Mouse (Mus musculus) lung, embryonic 14.5 days (tissue): ENCODE data around the gene Llgl1. TPM values are rescaled to one million over a fixed set of nuclear protein-coding genes. Genes with fewer than 3 reads are reported as not detected.

ENCODE experiments used
- ATAC-seq: fragments of 200-750 bp; cut with Nextera tagmentation; 2 replicates; pipeline ENCODE4 v1.8.0; 2017; ENCODE audit warnings: mild to moderate bottlenecking, moderate TSS enrichment, moderate library complexity; ENCODE audit not compliant: insufficient read depth
- DNase-seq: peaks from one replicate; pipeline ENCODE4 v3.0.0-alpha.2; 2015
- H3K27ac ChIP-seq: fragments of 300-500 bp; sonication (generic); 2 replicates; pipeline ENCODE4 v1.5.1; 2014; ENCODE audit warnings: low read depth, mild to moderate bottlenecking, moderate library complexity
- H3K27me3 ChIP-seq: fragments of 300-500 bp; sonication (generic); 2 replicates; pipeline ENCODE4 v1.6.1; 2014; ENCODE audit warnings: low read length, control low read depth; ENCODE audit not compliant: insufficient read depth
- H3K36me3 ChIP-seq: fragments of 300-500 bp; sonication (generic); 2 replicates; pipeline ENCODE4 v1.6.1; 2014; ENCODE audit warnings: control low read depth; ENCODE audit not compliant: insufficient read depth
- H3K4me1 ChIP-seq: fragments of 300-500 bp; sonication (generic); 2 replicates; pipeline ENCODE4 v1.6.1; 2014; ENCODE audit warnings: antibody characterized with exemption, control low read depth; ENCODE audit not compliant: insufficient read depth
- H3K4me2 ChIP-seq: fragments of 300-500 bp; sonication (generic); 2 replicates; pipeline ENCODE4 v1.6.1; 2014; ENCODE audit warnings: mild to moderate bottlenecking
- H3K4me3 ChIP-seq: fragments of 300-500 bp; sonication (generic); 2 replicates; pipeline ENCODE4 v1.5.1; 2014; ENCODE audit warnings: low read depth, low read length
- H3K9ac ChIP-seq: fragments of 300-500 bp; sonication (generic); 2 replicates; pipeline ENCODE4 v1.6.1; 2014
- H3K9me3 ChIP-seq: fragments of 300-500 bp; sonication (generic); 2 replicates; pipeline ENCODE4 v1.6.1; 2016; ENCODE audit warnings: low read depth, low read length, control low read depth
- CTCF ChIP-seq: IDR thresholded peaks from 2 replicates; pipeline ENCODE4 v1.5.1; 2016; ENCODE audit warnings: antibody characterized with exemption, low read depth
- WGBS: fragments of 180-500 bp; shearing (Covaris S2); extraction: QIAGEN DNeasy Blood & Tissue Kit; methylation state at CpG from one replicate; pipeline ENCODE4 v1.1.7; 2014; 5-methylcytosine and 5-hydroxymethylcytosine counted together
- polyA plus RNA-seq: library from polyadenylated mRNA; unstranded; fragments of >200 nt; fragmentation: Nextera tagmentation; extraction: Ambion mirVana; gene quantifications from 2 replicates; pipeline ENCODE4 v1.2.1, GENCODE M21; 2014

Gene Llgl1
- polyA plus RNA-seq: 64.6 and 69.6 TPM in 2 replicates

DNA sequence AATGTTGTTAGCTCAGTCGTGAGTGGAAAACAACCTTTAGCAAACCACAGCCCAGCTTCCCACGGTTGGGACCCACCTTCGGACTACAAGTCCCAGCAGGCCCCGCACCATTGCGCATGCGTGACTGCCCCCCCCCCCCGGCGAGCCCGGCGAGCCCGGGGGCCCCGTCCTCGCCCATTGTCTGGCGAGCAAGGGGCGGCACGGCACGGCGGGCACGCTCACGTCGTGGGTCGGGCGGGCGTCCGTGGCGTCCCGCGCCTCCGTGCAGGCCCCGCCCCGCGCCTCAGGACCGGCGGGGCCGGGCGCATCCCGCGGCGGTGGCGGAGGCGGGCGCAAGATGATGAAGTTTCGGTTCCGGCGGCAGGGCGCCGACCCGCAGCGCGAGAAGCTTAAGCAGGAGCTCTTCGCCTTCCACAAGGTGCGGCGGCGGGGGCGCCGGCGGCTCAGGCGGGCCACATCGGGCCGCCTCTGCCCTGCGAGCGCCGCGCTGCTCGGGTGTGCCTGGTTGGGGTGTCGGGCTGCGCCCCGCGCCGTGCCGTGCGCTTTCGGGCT lies at the start of gene Llgl1:
Llgl1 (plus strand) TSS at position 200 of the 552 bp plus-strand sequence.
- ATAC-seq (peak; percentile 89), DNase-seq (peak; percentile 96)
- H3K27ac ChIP-seq: peak within 1 kb of the TSS; percentile 72
- H3K27me3 ChIP-seq: no peaks in the 10 kb centered on the region
- no peak for TF ChIP-seq CTCF
- H3K4me2 ChIP-seq: peak within 1 kb of the TSS; percentile 88
- peak within 1 kb of the TSS; percentile 90 for H3K9ac ChIP-seq
- H3K4me1 ChIP-seq: peaks cover 5% of the 10 kb centered on the region; the same call in 1 of the 2 replicates
- H3K36me3 ChIP-seq: peaks cover 6% of the 10 kb centered on the region
- WGBS: under 1% methylated on average over 58 of the region's 73 CpGs
- H3K9me3 ChIP-seq: no peaks in the 10 kb centered on the region
- peak within 1 kb of the TSS; percentile 84 for H3K4me3 ChIP-seq

DNA sequence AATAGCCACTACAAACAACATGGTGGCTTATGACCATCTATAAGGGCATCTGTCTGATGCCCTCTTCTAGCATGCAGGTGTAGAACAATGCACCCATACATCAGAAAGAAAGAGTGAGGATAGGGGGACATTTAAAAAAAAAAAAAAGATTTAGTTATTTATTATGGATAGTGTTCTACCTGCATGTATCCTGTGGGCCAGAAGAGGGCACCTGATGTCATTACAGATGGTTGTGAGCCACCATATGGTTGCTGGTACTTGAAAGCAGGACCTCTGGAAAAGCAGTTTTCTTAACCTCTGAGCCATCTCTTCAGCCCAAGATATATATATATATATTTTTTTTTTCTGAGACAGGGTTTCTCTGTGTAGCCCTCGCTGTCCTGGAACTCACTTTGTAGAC lies 3.4 kb upstream of the Llgl1 start:
- H3K27me3 ChIP-seq: no peaks in the 10 kb centered on the region
- H3K9me3 ChIP-seq: no peaks in the 10 kb centered on the region
- 67% methylated on average over 1 of the region's 1 CpGs for WGBS
- no peak overlapping the region for H3K27ac ChIP-seq
- no peak for TF ChIP-seq CTCF
- no peak overlapping the region for H3K4me3 ChIP-seq
- no peak overlapping the region for H3K4me2 ChIP-seq
- no peak for DNase-seq
- no peak overlapping the region for H3K9ac ChIP-seq
- no peaks in the 10 kb centered on the region for H3K36me3 ChIP-seq
- peaks cover 5% of the 10 kb centered on the region; the same call in 1 of the 2 replicates for H3K4me1 ChIP-seq
- ATAC-seq: no peak

DNA sequence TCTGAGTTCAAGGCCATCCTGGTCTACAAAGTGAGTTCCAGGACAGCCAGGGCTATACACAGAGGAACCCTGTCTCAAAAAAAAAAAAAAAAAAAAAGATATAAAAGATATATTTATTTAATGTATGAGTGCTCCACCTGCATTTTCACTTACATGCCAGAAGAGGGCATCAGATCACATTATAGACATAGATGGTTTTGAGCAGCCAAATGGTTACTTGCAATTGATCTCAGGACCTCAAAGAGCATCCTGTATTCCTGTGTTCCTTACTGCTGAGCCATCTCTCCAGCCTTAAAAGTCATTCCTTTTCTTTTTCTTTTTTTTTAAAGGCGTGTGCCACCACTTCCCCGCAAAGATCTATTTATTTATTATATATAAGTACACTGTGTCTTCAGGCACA lies 2.0 kb upstream of the Llgl1 start:
- no peak overlapping the region for H3K4me2 ChIP-seq
- WGBS: 66% methylated on average over 2 of the region's 2 CpGs
- no peak overlapping the region for H3K4me3 ChIP-seq
- no peaks in the 10 kb centered on the region for H3K27me3 ChIP-seq
- ATAC-seq: no peak
- no peaks in the 10 kb centered on the region for H3K36me3 ChIP-seq
- H3K9ac ChIP-seq: no peak overlapping the region
- H3K4me1 ChIP-seq: peaks cover 5% of the 10 kb centered on the region; the same call in 1 of the 2 replicates
- DNase-seq: peak; percentile 79
- no peak overlapping the region for H3K27ac ChIP-seq
- H3K9me3 ChIP-seq: no peaks in the 10 kb centered on the region
- TF ChIP-seq CTCF: peak; percentile 55

DNA sequence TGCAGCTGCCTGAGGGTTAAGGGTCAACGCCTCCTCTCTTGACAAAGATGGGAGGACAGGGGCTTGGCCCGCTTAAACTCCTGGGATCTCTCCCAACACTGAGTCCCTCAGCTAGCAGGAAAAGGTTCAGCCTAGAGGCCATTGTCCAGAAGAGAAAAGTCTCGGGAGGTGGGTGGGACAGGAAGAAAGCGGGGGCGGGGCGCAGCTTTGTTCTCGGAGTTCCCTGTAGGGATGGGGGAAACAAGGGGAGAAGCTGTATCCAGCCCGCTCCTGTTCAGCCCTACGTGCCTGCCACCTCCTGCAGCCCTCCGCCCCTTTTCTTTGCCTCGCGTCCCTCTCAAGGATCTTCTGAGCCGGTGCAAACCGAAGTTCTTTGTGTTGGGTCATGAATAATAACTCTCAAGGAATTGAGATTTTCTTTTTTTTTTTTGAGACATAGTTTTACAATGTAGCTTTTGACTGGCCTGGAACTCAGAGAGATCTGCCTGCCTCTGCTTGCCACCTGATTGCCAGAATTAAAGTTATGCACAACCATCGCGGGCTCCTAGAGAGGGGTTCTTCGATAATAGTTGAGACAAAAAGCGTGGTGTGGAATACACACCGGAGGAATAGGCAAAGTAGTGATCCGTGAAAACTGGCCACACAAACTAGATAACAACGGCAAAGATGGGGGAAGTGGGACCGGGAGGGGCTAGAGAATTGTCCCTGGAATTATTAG lies 558 bp upstream of the Llgl1 start:
- H3K9ac ChIP-seq: peak overlapping the region; percentile 90
- peaks cover 5% of the 10 kb centered on the region; the same call in 1 of the 2 replicates for H3K4me1 ChIP-seq
- H3K9me3 ChIP-seq: no peaks in the 10 kb centered on the region
- H3K36me3 ChIP-seq: no peaks in the 10 kb centered on the region; the same call in 1 of the 2 replicates
- peak overlapping the region; percentile 88 for H3K4me2 ChIP-seq
- H3K4me3 ChIP-seq: peak overlapping the region; percentile 84
- peak overlapping the region; percentile 72 for H3K27ac ChIP-seq
- peak; percentile 87 for DNase-seq
- 3% methylated on average over 22 of the region's 22 CpGs for WGBS
- ATAC-seq: peak; percentile 60
- no peaks in the 10 kb centered on the region for H3K27me3 ChIP-seq
- TF ChIP-seq CTCF: no peak

DNA sequence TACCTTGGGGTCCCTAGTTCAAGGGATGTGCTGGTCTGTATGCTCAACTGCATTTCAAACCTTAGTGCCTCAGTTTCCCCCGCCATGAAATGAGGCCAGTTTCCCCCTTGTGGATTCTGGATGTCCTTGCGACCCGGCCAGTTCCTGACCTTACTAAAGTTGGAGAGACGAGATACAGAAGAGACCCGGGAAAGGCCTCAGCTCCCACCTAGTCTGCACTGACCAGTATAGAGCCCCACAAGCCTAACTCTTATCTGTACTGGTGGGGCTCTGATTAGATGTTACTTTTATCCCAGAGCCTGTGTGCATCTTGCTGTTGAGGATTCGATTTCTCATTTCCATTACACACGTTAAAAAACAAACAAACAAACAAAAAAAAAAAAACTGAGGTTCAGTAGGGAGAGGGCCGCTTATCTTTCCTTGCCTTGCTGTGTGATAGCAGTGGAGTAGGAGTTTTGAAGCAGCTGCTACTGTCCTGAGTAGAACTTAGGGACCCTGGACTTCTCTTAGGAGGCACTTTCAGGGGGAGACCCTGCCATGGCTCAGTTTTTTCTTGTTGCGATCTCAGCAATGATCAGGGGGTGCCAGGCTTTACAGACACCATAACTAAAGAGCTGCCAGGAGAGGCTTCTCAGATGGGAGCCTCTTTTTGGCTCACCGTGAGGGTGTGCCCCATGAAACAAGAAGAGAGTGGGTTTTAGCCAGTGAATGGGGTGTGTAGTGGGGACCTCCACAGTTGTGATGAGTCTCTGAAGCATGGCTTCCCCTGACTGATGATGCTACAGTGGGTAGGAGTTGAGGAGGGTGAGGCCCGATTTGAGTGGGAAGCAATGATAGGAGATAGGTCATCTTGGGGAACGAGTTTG lies 1.0 kb downstream of the Llgl1 start:
- Histone ChIP-seq H3K27me3 (no peaks in the 10 kb centered on the region), H3K9ac (peak overlapping the region; percentile 90), H3K9me3 (no peaks in the 10 kb centered on the region), H3K4me2 (peak overlapping the region; percentile 88), H3K27ac (peak overlapping the region; percentile 72; the same call in 1 of the 2 replicates), H3K36me3 (peaks cover 14% of the 10 kb centered on the region), H3K4me3 (peak overlapping the region; percentile 84), H3K4me1 (peaks cover 5% of the 10 kb centered on the region; the same call in 1 of the 2 replicates)
- ATAC-seq (no peak), DNase-seq (peak; percentile 19)
- 20% methylated on average over 12 of the region's 12 CpGs for WGBS
- no peak for TF ChIP-seq CTCF

DNA sequence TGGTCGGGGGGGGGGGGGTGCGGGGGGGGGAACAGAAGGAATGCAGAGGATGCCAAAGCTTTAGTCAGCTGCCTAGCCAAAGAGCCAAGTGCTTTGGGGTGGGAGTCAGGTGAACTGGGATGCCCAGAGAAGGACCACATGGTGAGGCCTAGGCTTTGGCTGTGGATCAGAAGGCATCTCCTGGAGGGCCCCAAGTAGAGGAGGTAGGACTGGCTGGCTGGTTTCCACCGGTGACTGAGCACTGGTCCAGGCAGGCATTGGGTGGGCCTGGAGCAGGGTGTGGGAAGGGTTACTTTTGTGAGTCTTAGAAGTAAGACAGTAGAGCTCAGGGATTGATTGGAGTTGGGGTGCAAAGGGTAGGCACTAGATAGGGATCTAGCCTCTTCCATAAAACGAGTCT lies 2.1 kb downstream of the Llgl1 start:
- no peak overlapping the region for H3K4me3 ChIP-seq
- H3K4me1 ChIP-seq: peaks cover 5% of the 10 kb centered on the region; the same call in 1 of the 2 replicates
- no peak for DNase-seq
- no peaks in the 10 kb centered on the region for H3K9me3 ChIP-seq
- no peak overlapping the region for H3K27ac ChIP-seq
- H3K4me2 ChIP-seq: no peak overlapping the region
- H3K9ac ChIP-seq: no peak overlapping the region
- no peaks in the 10 kb centered on the region for H3K27me3 ChIP-seq
- peaks cover 25% of the 10 kb centered on the region for H3K36me3 ChIP-seq
- no peak for TF ChIP-seq CTCF
- ATAC-seq: no peak
- WGBS: 51% methylated on average over 3 of the region's 4 CpGs
